Mouse (Mus musculus) hindbrain, embryonic 14.5 days (tissue): ENCODE results near the gene Fgfr2. TPM values are rescaled to one million over a fixed set of nuclear protein-coding genes. Genes with fewer than 3 reads are reported as not detected.
A peak's percentile ranks its signal among the peaks of the same experiment; 100 is the strongest.

Experiments
- ATAC-seq: fragments of 200-750 bp; cut with Nextera tagmentation; 2 replicates; pipeline ENCODE4 v1.8.0; 2017; ENCODE audit warnings: moderate number of reproducible peaks, mild to moderate bottlenecking, moderate TSS enrichment, moderate library complexity; ENCODE audit not compliant: low FRiP score
- DNase-seq: peaks from one replicate; pipeline ENCODE4 v3.0.0-alpha.2; 2015; ENCODE audit warnings: low spot score
- H3K27ac ChIP-seq: fragments of 300-500 bp; sonication (generic); 2 replicates; pipeline ENCODE4 v1.5.1; 2014; ENCODE audit warnings: mild to moderate bottlenecking, moderate library complexity
- H3K27me3 ChIP-seq: fragments of 300-500 bp; sonication (generic); 2 replicates; pipeline ENCODE4 v1.6.1; 2014; ENCODE audit warnings: mild to moderate bottlenecking, low read length, mixed read lengths; ENCODE audit not compliant: control insufficient read depth, insufficient read depth
- H3K36me3 ChIP-seq: fragments of 300-500 bp; sonication (generic); replicated peaks from 2 replicates; pipeline ENCODE4 v1.6.1; 2014; ENCODE audit not compliant: control insufficient read depth, insufficient read depth
- H3K4me1 ChIP-seq: fragments of 300-500 bp; sonication (generic); replicated peaks from 2 replicates; pipeline ENCODE4 v1.6.1; 2014; ENCODE audit warnings: antibody characterized with exemption, low read length, mixed read lengths; ENCODE audit not compliant: control insufficient read depth, insufficient read depth
- H3K4me2 ChIP-seq: fragments of 300-500 bp; sonication (generic); replicated peaks from 2 replicates; pipeline ENCODE4 v1.6.1; 2014; ENCODE audit warnings: mild to moderate bottlenecking, moderate library complexity
- H3K4me3 ChIP-seq: fragments of 300-500 bp; sonication (generic); replicated peaks from 2 replicates; pipeline ENCODE4 v1.5.1; 2014; ENCODE audit warnings: mild to moderate bottlenecking, low read length
- H3K9ac ChIP-seq: fragments of 300-500 bp; sonication (generic); 2 replicates; pipeline ENCODE4 v1.6.1; 2014
- H3K9me3 ChIP-seq: fragments of 300-500 bp; sonication (generic); 2 replicates; pipeline ENCODE4 v1.6.1; 2016; ENCODE audit warnings: low read length; ENCODE audit not compliant: control insufficient read depth
- WGBS: fragments of 180-500 bp; shearing (Covaris S2); extraction: QIAGEN DNeasy Blood & Tissue Kit; methylation state at CpG from one replicate; pipeline ENCODE4 v1.1.7; 2014; 5-methylcytosine and 5-hydroxymethylcytosine counted together
- polyA plus RNA-seq: library from polyadenylated mRNA; unstranded; fragments of >200 nt; fragmentation: Nextera tagmentation; extraction: Ambion mirVana; gene quantifications from 2 replicates; pipeline ENCODE4 v1.2.1, GENCODE M21; 2014

The Fgfr2 gene
- polyA plus RNA-seq, 1 experiment from 2014 or later: 43.5 TPM

GRCm38 (mm10) chr7:132739829-132740228 lies 383.3 kb downstream of the Fgfr2 start:
- DNase-seq: no peak
- H3K4me2 ChIP-seq: no peak overlapping the region
- WGBS: 86% methylated on average over 6 of the region's 6 CpGs
- no peak overlapping the region for H3K9ac ChIP-seq
- no peak for ATAC-seq
- no peaks in the 10 kb centered on the region for H3K9me3 ChIP-seq
- no peaks in the 10 kb centered on the region for H3K27me3 ChIP-seq
- H3K27ac ChIP-seq: no peak overlapping the region
- H3K4me1 ChIP-seq: peaks cover 11% of the 10 kb centered on the region; the same call in 1 of the 2 replicates
- H3K36me3 ChIP-seq: 0 out of 2 replicates have a peak, but pooled peaks cover 2% of the 10 kb centered on the region
- H3K4me3 ChIP-seq: no peak overlapping the region

GRCm38 (mm10) chr7:132738844-132739243 lies 384.3 kb downstream of the Fgfr2 start:
- Histone ChIP-seq H3K4me3 (no peak overlapping the region), H3K36me3 (0 out of 2 replicates have a peak, but pooled peaks cover 2% of the 10 kb centered on the region), H3K4me1 (peaks cover 14% of the 10 kb centered on the region; the same call in 1 of the 2 replicates), H3K9ac (no peak overlapping the region), H3K27me3 (no peaks in the 10 kb centered on the region), H3K27ac (no peak overlapping the region), H3K9me3 (no peaks in the 10 kb centered on the region), H3K4me2 (no peak overlapping the region)
- WGBS: 91% methylated on average over 6 of the region's 6 CpGs
- no peak for DNase-seq
- no peak for ATAC-seq

- no peak overlapping the region for H3K9ac ChIP-seq
- peaks cover 36% of the 10 kb centered on the region for H3K4me1 ChIP-seq
- H3K4me2 ChIP-seq: no peak overlapping the region
- no peaks in the 10 kb centered on the region for H3K27me3 ChIP-seq
- H3K36me3 ChIP-seq: 0 out of 2 replicates have a peak, but pooled peaks cover 2% of the 10 kb centered on the region
- H3K9me3 ChIP-seq: no peaks in the 10 kb centered on the region
- no peak for ATAC-seq
- no peak overlapping the region for H3K4me3 ChIP-seq
- no peak for DNase-seq
- H3K27ac ChIP-seq: no peak overlapping the region
- 59% methylated on average over 17 of the region's 17 CpGs for WGBS
Observed at GRCm38 (mm10) chr7:132736099-132736862, 386.9 kb downstream of the Fgfr2 start.

GRCm38 (mm10) chr7:132735145-132735544 lies 388.0 kb downstream of the Fgfr2 start:
- no peak for ATAC-seq
- Histone ChIP-seq H3K4me2 (no peak overlapping the region), H3K9ac (no peak overlapping the region), H3K36me3 (0 out of 2 replicates have a peak, but pooled peaks cover 2% of the 10 kb centered on the region), H3K4me3 (no peak overlapping the region), H3K27me3 (no peaks in the 10 kb centered on the region), H3K9me3 (no peaks in the 10 kb centered on the region), H3K4me1 (peaks cover 45% of the 10 kb centered on the region), H3K27ac (no peak overlapping the region)
- no peak for DNase-seq
- 65% methylated on average over 5 of the region's 5 CpGs for WGBS

GRCm38 (mm10) chr7:132734222-132734621 lies 388.9 kb downstream of the Fgfr2 start:
- ATAC-seq: no peak
- DNase-seq: no peak
- 73% methylated on average over 9 of the region's 9 CpGs for whole genome bisulfite sequencing
- Histone ChIP-seq H3K27ac (no peak overlapping the region), H3K9me3 (no peaks in the 10 kb centered on the region), H3K27me3 (no peaks in the 10 kb centered on the region), H3K36me3 (peaks cover 7% of the 10 kb centered on the region; the same call in 1 of the 2 replicates), H3K4me1 (peaks cover 45% of the 10 kb centered on the region), H3K9ac (no peak overlapping the region), H3K4me2 (no peak overlapping the region), H3K4me3 (no peak overlapping the region)

GRCm38 (mm10) chr7:132733521-132733920 lies 389.6 kb downstream of the Fgfr2 start:
- peaks cover 45% of the 10 kb centered on the region for H3K4me1 ChIP-seq
- peaks cover 7% of the 10 kb centered on the region; the same call in 1 of the 2 replicates for H3K36me3 ChIP-seq
- DNase-seq (no peak), ATAC-seq (no peak)
- H3K9me3 ChIP-seq: no peaks in the 10 kb centered on the region
- no peak overlapping the region for H3K9ac ChIP-seq
- 27% methylated on average over 6 of the region's 6 CpGs for WGBS
- H3K4me2 ChIP-seq: no peak overlapping the region
- no peak overlapping the region for H3K4me3 ChIP-seq
- no peaks in the 10 kb centered on the region for H3K27me3 ChIP-seq
- H3K27ac ChIP-seq: peak overlapping the region; percentile 26

- ATAC-seq: peak; percentile 28; the same call in 1 of the 2 replicates
Observed at GRCm38 (mm10) chr7:132732136-132732789, 390.9 kb downstream of the Fgfr2 start.

GRCm38 (mm10) chr7:132731558-132731957 lies 391.6 kb downstream of the Fgfr2 start:
- Histone ChIP-seq H3K4me2 (no peak overlapping the region), H3K9me3 (no peaks in the 10 kb centered on the region), H3K27ac (peak overlapping the region; percentile 48), H3K36me3 (peaks cover 4% of the 10 kb centered on the region; the same call in 1 of the 2 replicates), H3K4me1 (peaks cover 45% of the 10 kb centered on the region), H3K27me3 (no peaks in the 10 kb centered on the region), H3K9ac (no peak overlapping the region), H3K4me3 (no peak overlapping the region)
- WGBS: 28% methylated on average over 6 of the region's 6 CpGs
- no peak for ATAC-seq
- no peak for DNase-seq

More at GRCm38 (mm10) chr7:132732136-132732789, 390.9 kb downstream of the Fgfr2 start:
- Histone ChIP-seq H3K36me3 (peaks cover 4% of the 10 kb centered on the region; the same call in 1 of the 2 replicates), H3K4me3 (no peak overlapping the region), H3K4me1 (peaks cover 45% of the 10 kb centered on the region), H3K9ac (no peak overlapping the region), H3K4me2 (no peak overlapping the region), H3K27me3 (no peaks in the 10 kb centered on the region), H3K27ac (peak overlapping the region; percentile 48), H3K9me3 (no peaks in the 10 kb centered on the region)
- no peak for DNase-seq
- WGBS: 36% methylated on average over 6 of the region's 6 CpGs

GRCm38 (mm10) chr7:132730510-132730909 lies 392.6 kb downstream of the Fgfr2 start:
- peaks cover 4% of the 10 kb centered on the region; the same call in 1 of the 2 replicates for H3K36me3 ChIP-seq
- H3K27ac ChIP-seq: no peak overlapping the region
- H3K4me1 ChIP-seq: peaks cover 37% of the 10 kb centered on the region
- no peak overlapping the region for H3K4me2 ChIP-seq
- no peaks in the 10 kb centered on the region for H3K27me3 ChIP-seq
- ATAC-seq: no peak
- no peak overlapping the region for H3K9ac ChIP-seq
- DNase-seq: no peak
- H3K9me3 ChIP-seq: no peaks in the 10 kb centered on the region
- 59% methylated on average over 7 of the region's 7 CpGs for WGBS
- no peak overlapping the region for H3K4me3 ChIP-seq
